In the genomic region with DNA sequence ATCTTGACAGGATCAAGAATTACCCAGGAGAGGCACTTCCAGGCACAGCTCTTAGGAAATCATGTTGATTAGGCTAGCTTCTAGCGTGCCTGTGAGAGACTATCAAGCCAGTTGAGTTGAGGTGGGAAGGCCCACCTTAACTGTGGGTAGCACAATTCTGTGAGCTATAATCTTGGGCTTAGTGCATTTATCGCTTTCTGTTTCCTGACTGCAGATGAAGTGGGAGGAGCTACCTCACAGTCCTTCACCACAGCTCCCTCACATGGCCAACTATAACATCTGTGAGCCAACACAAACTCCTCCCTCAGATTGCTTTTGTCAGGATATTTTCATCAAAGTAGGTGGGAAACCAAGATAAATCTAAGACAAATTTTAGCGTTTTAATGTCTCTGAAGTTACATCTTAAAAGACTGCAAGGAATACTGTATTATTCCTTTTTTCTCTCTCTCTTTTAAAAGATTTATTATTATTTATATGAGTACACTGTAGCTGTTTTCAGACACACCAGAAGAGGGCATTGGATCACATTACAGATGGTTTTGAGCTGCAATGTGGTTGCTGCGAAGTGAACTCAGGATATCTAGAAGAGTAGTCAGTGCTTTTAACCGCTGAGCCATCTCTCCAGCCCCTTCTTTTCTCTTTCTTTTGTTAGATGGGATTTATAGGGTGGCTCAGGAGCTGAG, we compare ENCODE assay signal across 8 mouse cellular contexts. TPM values are rescaled to one million over a fixed set of nuclear protein-coding genes. Genes with fewer than 3 reads are reported as not detected.
DNase-seq lines count a peak whose midpoint lies in the region; ATAC-seq and TF ChIP-seq lines count a peak whose summit lies in the region.

No protein-coding gene starts in this region.

- no peak overlapping the region for H3K9ac ChIP-seq in embryonic facial prominence, embryonic 11.5 days (replicated peaks; ENCODE audit: low read length)
- H3K9ac ChIP-seq in liver, adult 2 months (ENCODE audit: low read depth, low read length) = peak overlapping the region; percentile 77

- H3K27ac ChIP-seq in embryonic facial prominence, embryonic 11.5 days (replicated peaks; ENCODE audit: low read depth, low read length) = no peak overlapping the region
- H3K27ac ChIP-seq in liver, adult 2 months (replicated peaks; ENCODE audit: insufficient read depth, low read depth, low read length) = peak overlapping the region; percentile 38; the same call in 1 of the 2 replicates

- no peak overlapping the region for H3K4me2 ChIP-seq in embryonic facial prominence, embryonic 11.5 days (ENCODE audit: low read depth, low read length)

- no peaks in the 10 kb centered on the region for H3K36me3 ChIP-seq in embryonic facial prominence, embryonic 11.5 days (replicated peaks; ENCODE audit: control insufficient read depth, insufficient read depth, low read depth, low read length)
- no peaks in the 10 kb centered on the region for H3K36me3 ChIP-seq in liver, adult 2 months (ENCODE audit: control insufficient read depth, insufficient read depth, low read length)

- H3K9me3 ChIP-seq in embryonic facial prominence, embryonic 11.5 days (replicated peaks; ENCODE audit: control insufficient read depth, low read length) = no peaks in the 10 kb centered on the region

- peak; percentile 73 for TF ChIP-seq CTCF in liver, adult 2 months (IDR thresholded peaks at IDR 0.05; ENCODE audit: low read depth, low read length)

- H3K27me3 ChIP-seq in embryonic facial prominence, embryonic 11.5 days (ENCODE audit: control insufficient read depth, insufficient read depth, low read length) = no peaks in the 10 kb centered on the region
- no peaks in the 10 kb centered on the region for H3K27me3 ChIP-seq in liver, adult 2 months (ENCODE audit: control insufficient read depth, insufficient read depth, low read length)

- intact Hi-C loops in heart, postnatal 36 days (cut with DNase I) = loop anchor here (2.0 to 10.0 kb wide), 3 partner anchors 31 to 173 kb away; a partner anchor contains a TSS

- no peak for TF ChIP-seq POLR2A in liver, adult 2 months (IDR thresholded peaks at IDR 0.05; ENCODE audit: extremely low read depth, insufficient read depth, low read length)

- H3K4me1 ChIP-seq in embryonic facial prominence, embryonic 11.5 days (ENCODE audit: control insufficient read depth, insufficient read depth, low read length) = no peaks in the 10 kb centered on the region
- peaks cover 2% of the 10 kb centered on the region; the same call in 1 of the 2 replicates for H3K4me1 ChIP-seq in liver, adult 2 months (ENCODE audit: control insufficient read depth, insufficient read depth, low read length)

- no peak for ATAC-seq in embryonic facial prominence, embryonic 11.5 days (replicated peaks; ENCODE audit: insufficient number of reproducible peaks, low FRiP score, low TSS enrichment, low read depth)

- peaks cover 4% of the 10 kb centered on the region; the same call in 1 of the 2 replicates for H3K79me2 ChIP-seq in liver, adult 2 months (ENCODE audit: control insufficient read depth, insufficient read depth, low read length)

- H3K4me3 ChIP-seq in embryonic facial prominence, embryonic 11.5 days (ENCODE audit: low read depth, low read length) = no peak overlapping the region
- H3K4me3 ChIP-seq in liver, adult 2 months (ENCODE audit: insufficient read depth, low read depth, low read length) = no peak overlapping the region

- WGBS in embryonic facial prominence, embryonic 11.5 days = 15% methylated on average over 5 of the region's 5 CpGs
- WGBS in liver, adult 2 months = 14% methylated on average over 5 of the region's 5 CpGs

- peak; percentile 12 for DNase-seq in left cerebral cortex, adult 18-20 months (ENCODE audit: low spot score in 2 of 2)
- no peak for DNase-seq in left cerebral cortex, adult 8-10 months (ENCODE audit: low spot score in 2 of 2)
- peak; percentile 86 for DNase-seq in MEL-GATA-1-ER (ENCODE audit: extremely low read depth, low read depth)
- peak; percentile 61 for DNase-seq in embryonic facial prominence, embryonic 11.5 days (ENCODE audit: low spot score)
- DNase-seq in heart, postnatal 36 days = peak; percentile 44 to 46
- DNase-seq in liver, adult 2 months (ENCODE audit: extremely low read depth, low read depth, low spot score) = peak; percentile 76
- peak; percentile 87 for DNase-seq in naive thymus-derived CD4-positive, alpha-beta T cell, adult 2 months (ENCODE audit: low read depth)
- DNase-seq in frontal cortex, postnatal 14 days (ENCODE audit: low spot score in 2 of 2) = no peak

RNA-seq across cellular contexts. Expression of a gene that starts 5.4 kb away (rescaled TPM):
- total RNA-seq in left cerebral cortex, adult 18-20 months (2021) = 10 to 100 TPM; 68.3 to 71.6 TPM
- 10 to 100 TPM; 66.4 to 74.0 (median 69.3) TPM for total RNA-seq in left cerebral cortex, adult 8-10 months (2022)
- 32.8 and 33.6 TPM in 2 replicates for polyA plus RNA-seq in embryonic facial prominence, embryonic 11.5 days (2014; fragmentation: Nextera tagmentation; extraction: Ambion mirVana)
- total RNA-seq in heart, postnatal 36 days (2021) = 10 to 100 TPM; 26.2 to 26.6 TPM
- total RNA-seq in liver, adult 2 months (2014; rRNA removed) = 14.8 and 23.4 TPM in 2 replicates
- polyA plus RNA-seq in liver, adult 2 months (2012; rRNA removed) = 32.6 and 49.7 TPM in 2 replicates

RNA-seq across cellular contexts. Expression of a gene that starts 32.1 kb away (rescaled TPM):
- total RNA-seq in left cerebral cortex, adult 18-20 months (2021) = 100 to 1,000 TPM in 1 of 2 experiments, 10 to 100 TPM in 1; 96.9 to 103 TPM
- total RNA-seq in left cerebral cortex, adult 8-10 months (2022) = 100 to 1,000 TPM in 1 of 4 experiments, 10 to 100 TPM in 3; 82.2 to 105 (median 95.4) TPM
- polyA plus RNA-seq in embryonic facial prominence, embryonic 11.5 days (2014; fragmentation: Nextera tagmentation; extraction: Ambion mirVana) = 48.0 and 58.1 TPM in 2 replicates
- 10 to 100 TPM; 17.2 to 20.2 TPM for total RNA-seq in heart, postnatal 36 days (2021)
- total RNA-seq in liver, adult 2 months (2014; rRNA removed) = 9.7 and 10.2 TPM in 2 replicates
- polyA plus RNA-seq in liver, adult 2 months (2012; rRNA removed) = 25.5 and 28.2 TPM in 2 replicates

Comparison
In these comparisons a context has a peak if more than half of its experiments do, and no peak if none do; other contexts are left out.
1. DNase-seq: peak in left cerebral cortex, adult 18-20 months (2 of 2), MEL-GATA-1-ER (single experiment), embryonic facial prominence, embryonic 11.5 days (single experiment), heart, postnatal 36 days (2 of 2), liver, adult 2 months (single experiment) and naive thymus-derived CD4-positive, alpha-beta T cell, adult 2 months (single experiment); none in left cerebral cortex, adult 8-10 months (0 of 2) and frontal cortex, postnatal 14 days (0 of 2).